Mouse (Mus musculus) urinary bladder, postnatal 25 days (tissue): Measurements from ENCODE around the gene Misp.
A peak's percentile ranks its signal among the peaks of the same experiment; 100 is the strongest.

Experiments
- DNase-seq: peaks from one replicate; pipeline ENCODE4 v3.0.0; 2022; ENCODE audit warnings: low spot score

The Misp gene

GRCm38 (mm10) chr10:79854801-79855541, 34.2 kb downstream of the Misp start:
- peak; percentile 57 for DNase-seq

GRCm38 (mm10) chr10:79855558-79856184, 34.9 kb downstream of the Misp start:
- no peak for DNase-seq

GRCm38 (mm10) chr10:79856280-79856679, 35.5 kb downstream of the Misp start:
- no peak for DNase-seq

- no peak for DNase-seq
Measured at GRCm38 (mm10) chr10:79856704-79857451, 36.1 kb downstream of the Misp start.

GRCm38 (mm10) chr10:79857452-79857811, 36.6 kb downstream of the Misp start:
- DNase-seq = peak; percentile 47

GRCm38 (mm10) chr10:79857894-79858293, 37.1 kb downstream of the Misp start:
- DNase-seq = no peak

- no peak for DNase-seq
Measured at GRCm38 (mm10) chr10:79858416-79859074, 37.8 kb downstream of the Misp start.

GRCm38 (mm10) chr10:79859116-79859515, 38.3 kb downstream of the Misp start:
- no peak for DNase-seq

- no peak for DNase-seq
Measured at GRCm38 (mm10) chr10:79860079-79860911, 39.5 kb downstream of the Misp start.

- no peak for DNase-seq
Measured at GRCm38 (mm10) chr10:79861230-79862048, 40.6 kb downstream of the Misp start.

- no peak for DNase-seq
Measured at GRCm38 (mm10) chr10:79862049-79862788, 41.4 kb downstream of the Misp start.

- no peak for DNase-seq
Measured at GRCm38 (mm10) chr10:79862925-79863324, 42.1 kb downstream of the Misp start.

GRCm38 (mm10) chr10:79864351-79865188, 43.8 kb downstream of the Misp start:
- DNase-seq = no peak

- DNase-seq = no peak
Measured at GRCm38 (mm10) chr10:79865189-79865601, 44.4 kb downstream of the Misp start.

GRCm38 (mm10) chr10:79865801-79866295, 45.1 kb downstream of the Misp start:
- DNase-seq = no peak

GRCm38 (mm10) chr10:79866601-79867000, 45.8 kb downstream of the Misp start:
- DNase-seq = no peak

GRCm38 (mm10) chr10:79871845-79872244, 51.1 kb downstream of the Misp start:
- no peak for DNase-seq

GRCm38 (mm10) chr10:79872862-79873261, 52.1 kb downstream of the Misp start:
- DNase-seq = no peak

- no peak for DNase-seq
Measured at GRCm38 (mm10) chr10:79873313-79873712, 52.5 kb downstream of the Misp start.
